Mouse (Mus musculus) activated CD4-positive, CD25-positive, alpha-beta regulatory T cell, adult 4 months (primary cell): Measurements from ENCODE around the gene Gp5. TPM values are rescaled to one million over a fixed set of nuclear protein-coding genes. Genes with fewer than 3 reads are reported as not detected.
"Not testable (repeated sequence)": the region's sequence is repeated elsewhere in the genome, so short reads cannot be mapped to it uniquely, and the experiment has no call there.

ENCODE experiments used
- ATAC-seq: one replicate; pipeline ENCODE4 v1.8.0; 2017
- polyA plus RNA-seq, 2 experiments: library from polyadenylated mRNA; unstranded; fragments of 100-300 nt; shearing (Covaris generic); gene quantifications; one replicate each; pipeline ENCODE4 v1.2.1; 2017

The Gp5 gene
- polyA plus RNA-seq: not detected

GRCm38 (mm10) chr16:30310647-30311046, at the start of gene Gp5:
Gp5 (minus strand) TSS chr16:30310779.
- ATAC-seq: no peak

DNA sequence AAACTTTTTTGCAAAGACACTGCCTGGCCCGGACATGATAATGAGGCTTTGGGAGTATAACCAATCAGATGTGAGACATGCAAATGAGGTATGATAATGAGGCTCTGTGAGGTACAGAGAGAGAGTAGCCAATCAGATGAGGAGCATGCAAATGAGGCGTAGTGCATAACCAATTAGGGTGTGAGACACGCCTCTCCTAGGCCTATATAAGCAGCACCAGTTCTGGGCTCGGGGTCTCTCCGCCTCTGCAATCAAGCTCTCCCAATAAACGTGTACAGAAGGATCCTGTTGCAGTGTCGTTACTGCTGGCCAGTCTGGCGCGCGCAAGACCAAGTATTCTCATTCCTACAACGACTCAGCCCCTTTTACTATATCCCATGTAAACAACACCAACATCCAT, 42.9 kb upstream of the Gp5 start:
- not testable (repeated sequence) for ATAC-seq

- ATAC-seq: no peak
These were observed 3.7 kb upstream of the Gp5 start for GRCm38 (mm10) chr16:30314236-30314635.

GRCm38 (mm10) chr16:30310171-30310515, 436 bp downstream of the Gp5 start:
- no peak for ATAC-seq

- no peak for ATAC-seq
These were observed 996 bp downstream of the Gp5 start for GRCm38 (mm10) chr16:30309395-30310170.

- peak; percentile 64 for ATAC-seq
These were observed 1.8 kb downstream of the Gp5 start for GRCm38 (mm10) chr16:30308616-30309394.

DNA sequence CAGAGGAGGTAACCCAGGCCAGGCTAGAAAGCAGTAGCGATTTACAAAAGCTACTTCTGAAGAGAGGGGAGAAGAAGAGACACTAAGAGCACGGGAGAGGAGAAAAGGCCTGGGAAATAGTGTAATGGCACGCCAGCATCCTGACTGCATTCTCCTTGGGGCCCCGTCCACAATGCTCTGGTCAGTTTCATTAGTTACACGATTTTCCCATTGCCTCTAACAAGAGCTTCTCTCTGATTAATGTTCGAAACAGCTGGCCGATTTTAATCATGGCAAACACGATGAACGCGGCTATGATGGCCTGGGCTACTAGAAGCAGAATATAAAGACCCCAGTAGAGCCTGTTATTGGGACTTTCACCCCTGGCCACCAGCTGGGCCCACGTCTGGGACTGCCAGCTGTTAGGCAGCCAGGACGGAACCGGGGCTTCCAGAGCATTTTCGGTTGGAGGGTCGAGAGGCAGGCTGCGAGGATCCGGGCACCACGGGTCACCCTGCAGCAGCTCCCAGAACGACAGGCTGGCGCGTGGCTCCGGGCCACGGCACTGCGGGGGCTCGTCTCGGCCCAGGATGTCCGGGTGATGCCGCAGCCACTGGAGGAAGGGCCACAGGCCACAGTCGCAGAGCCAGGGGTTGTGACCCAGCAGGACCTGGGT, 2.5 kb downstream of the Gp5 start:
- no peak for ATAC-seq

DNA sequence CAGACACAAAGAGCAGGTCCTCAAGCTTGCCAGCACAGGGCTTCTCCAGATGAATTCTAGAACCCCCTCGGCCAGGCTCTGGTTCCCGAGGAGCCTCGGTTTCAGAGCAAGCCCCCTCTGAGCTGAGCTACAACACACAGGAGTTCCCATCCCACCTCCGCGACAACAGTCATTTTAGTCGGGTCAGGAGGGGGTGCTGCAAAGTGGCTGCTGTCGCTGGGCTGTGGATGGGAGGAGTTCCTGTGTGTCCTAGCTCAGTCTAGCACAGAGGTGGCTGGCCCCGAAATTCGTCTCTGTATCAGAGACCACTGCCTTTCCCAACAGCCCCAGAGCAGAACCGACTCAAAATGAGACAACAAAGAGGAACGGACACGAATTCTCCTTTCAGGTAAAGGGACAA, 3.3 kb downstream of the Gp5 start:
- no peak for ATAC-seq

DNA sequence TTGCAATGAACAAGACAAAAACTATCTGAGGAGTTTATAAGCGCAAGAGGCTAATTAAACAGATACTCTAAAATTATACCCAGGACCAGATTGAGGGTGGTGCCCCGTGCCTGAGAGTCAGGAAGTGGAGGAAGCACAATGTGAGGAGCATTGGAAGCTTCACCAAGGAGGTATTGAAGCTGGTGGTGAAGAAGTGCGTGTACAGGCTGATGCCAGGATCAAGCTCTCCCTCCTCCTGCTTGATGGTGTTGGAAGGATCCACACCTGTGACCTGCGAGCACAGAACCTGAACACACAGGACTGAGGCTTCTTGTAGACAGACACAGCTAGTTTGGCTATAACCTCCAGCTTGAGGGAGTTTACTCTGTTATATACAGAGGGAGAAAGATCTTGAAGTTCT, 4.5 kb downstream of the Gp5 start:
- ATAC-seq: no peak

- no peak for ATAC-seq
These were observed 6.3 kb downstream of the Gp5 start for GRCm38 (mm10) chr16:30304236-30304635.

DNA sequence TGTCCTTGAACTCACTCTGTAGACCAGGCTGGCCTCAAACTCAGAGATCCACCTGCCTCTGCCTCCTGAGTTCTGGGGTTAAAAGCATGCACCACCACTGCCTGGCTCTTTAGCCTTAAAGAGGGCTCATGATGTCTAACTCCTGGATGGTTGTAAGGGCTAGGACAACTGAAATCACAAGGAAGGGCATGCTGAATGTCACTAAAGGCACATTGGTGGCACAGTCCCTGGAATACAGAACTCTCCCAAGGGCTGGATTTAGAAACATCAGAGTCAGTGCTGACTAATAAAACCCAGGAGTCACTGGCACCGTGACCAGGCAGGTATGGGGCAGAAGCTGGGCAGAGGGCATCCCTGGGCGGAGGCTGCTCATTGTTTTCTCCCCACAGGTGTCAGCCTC, 7.2 kb downstream of the Gp5 start:
- no peak for ATAC-seq

DNA sequence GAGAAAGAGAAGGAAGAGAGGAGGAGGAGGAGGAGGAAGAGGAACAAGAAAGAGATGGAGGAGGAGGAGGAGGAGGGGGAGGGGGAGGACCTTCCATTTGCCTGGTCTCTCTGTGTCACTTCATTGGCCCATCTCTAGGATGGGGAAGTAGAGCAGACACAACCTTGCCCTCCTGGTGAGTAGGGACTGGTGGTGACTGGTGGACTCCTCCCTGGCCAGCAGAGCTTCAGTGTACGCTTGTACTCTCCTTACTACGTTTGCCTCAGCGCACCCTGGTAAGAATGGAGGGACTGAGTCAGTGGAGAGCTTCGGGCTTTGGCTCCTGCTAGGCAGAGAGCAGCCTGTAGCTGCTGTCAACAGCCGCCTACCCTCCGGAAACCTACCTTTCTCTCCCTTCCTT, 7.9 kb downstream of the Gp5 start:
- ATAC-seq: no peak

DNA sequence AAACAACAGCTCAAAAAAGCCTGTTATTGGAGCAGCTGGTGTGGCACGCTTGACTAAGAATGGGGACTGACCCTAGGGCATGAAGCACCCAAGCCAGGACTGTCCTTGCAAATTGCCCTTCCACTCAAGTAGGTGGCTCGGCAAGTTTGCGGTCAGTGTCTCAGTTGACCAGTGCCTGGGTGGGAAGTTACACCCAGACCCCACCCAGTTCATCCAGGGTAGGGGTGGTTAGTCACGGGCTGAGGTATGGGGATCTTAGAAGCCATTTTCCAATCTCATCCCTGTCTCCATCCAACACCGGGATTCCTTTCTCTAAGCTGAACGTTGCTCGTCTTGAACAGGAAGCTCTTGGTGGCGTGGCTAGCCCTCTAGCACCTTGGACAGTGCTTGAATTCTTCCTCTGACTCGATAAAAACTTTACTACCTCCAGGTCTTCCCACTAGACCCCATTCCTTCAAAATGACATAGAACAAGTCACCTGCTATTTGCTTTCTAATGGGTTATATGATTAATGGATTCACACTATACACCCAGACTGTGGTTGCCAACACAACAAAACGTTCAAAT, 10.8 kb downstream of the Gp5 start:
- ATAC-seq: no peak

GRCm38 (mm10) chr16:30297450-30297849, 13.1 kb downstream of the Gp5 start:
- ATAC-seq: no peak

- ATAC-seq: no peak
These were observed 13.8 kb downstream of the Gp5 start for GRCm38 (mm10) chr16:30296601-30297275.

- ATAC-seq: no peak
These were observed 15.5 kb downstream of the Gp5 start for GRCm38 (mm10) chr16:30295106-30295505.

GRCm38 (mm10) chr16:30290436-30290835, 20.1 kb downstream of the Gp5 start:
- ATAC-seq: no peak

DNA sequence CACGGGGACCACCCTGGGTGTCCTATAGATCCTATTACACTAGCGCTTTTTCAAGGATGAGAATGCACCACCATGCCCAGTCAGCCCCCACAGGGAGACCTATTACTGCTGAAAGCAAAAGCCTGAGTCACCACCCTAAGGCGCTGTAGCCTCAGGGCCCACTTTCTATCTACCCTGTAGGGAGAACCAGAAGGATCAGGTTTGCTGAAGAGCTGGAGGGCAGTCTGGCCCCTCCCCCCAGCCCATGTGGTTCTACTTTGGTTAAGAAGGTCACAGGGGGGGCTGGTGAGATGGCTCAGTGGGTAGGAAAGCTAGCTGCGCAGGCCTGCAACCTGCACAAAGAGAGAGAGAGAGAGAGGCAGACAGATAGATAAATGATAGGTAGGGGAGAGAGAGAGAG, 24.9 kb downstream of the Gp5 start:
- ATAC-seq: no peak

GRCm38 (mm10) chr16:30283743-30284337, 26.7 kb downstream of the Gp5 start:
- ATAC-seq: peak; percentile 61

GRCm38 (mm10) chr16:30282844-30283495, 27.6 kb downstream of the Gp5 start, which contains the start of gene Lrrc15:
Lrrc15 (minus strand) TSS chr16:30283256.
- ATAC-seq: no peak

GRCm38 (mm10) chr16:30280676-30281297, 29.8 kb downstream of the Gp5 start:
- ATAC-seq: no peak
